Mouse (Mus musculus) erythroblast, embryonic 14.5 days (primary cell): ENCODE measurements around the gene Cnr2.

Source experiments
- GATA1 ChIP-seq: IDR thresholded peaks from 2 replicates; pipeline ENCODE4 v1.6.1; 2012; ENCODE audit warnings: low read length, inconsistent platforms, mixed read lengths
- TAL1 ChIP-seq: IDR thresholded peaks from 3 replicates; pipeline ENCODE4 v1.6.1; 2012; ENCODE audit warnings: low read length, inconsistent platforms, mixed read lengths

- TF ChIP-seq GATA1 (no peak), TAL1 (no peak)
Observed at GRCm38 (mm10) chr4:135892884-135893283, 2.3 kb upstream of the Cnr2 start.
